Mouse (Mus musculus) induced T-regulatory cell, adult 2 months (primary cell): Measurements from ENCODE around the gene Nos1.
A peak's percentile ranks its signal among the peaks of the same experiment; 100 is the strongest.

Source experiments
- DNase-seq: peaks from one replicate; pipeline ENCODE4 v3.0.0-alpha.2; 2012; ENCODE audit warnings: low read depth

The Nos1 gene

GRCm38 (mm10) chr5:117966956-117967355, 186.1 kb downstream of the Nos1 start:
- no peak for DNase-seq

GRCm38 (mm10) chr5:117967659-117968069, 186.8 kb downstream of the Nos1 start:
- no peak for DNase-seq

GRCm38 (mm10) chr5:117969681-117970427, 189.0 kb downstream of the Nos1 start:
- no peak for DNase-seq

GRCm38 (mm10) chr5:117976263-117976656, 195.4 kb downstream of the Nos1 start:
- no peak for DNase-seq

- DNase-seq, result peak; percentile 91
Measured at GRCm38 (mm10) chr5:117976657-117977500, 196.0 kb downstream of the Nos1 start, which contains the start of gene Fbxo21. Gene Fbxo21, plus strand, starts transcription at chr5:117976730.

- peak; percentile 61 for DNase-seq
Measured at GRCm38 (mm10) chr5:117977501-117978158, 196.8 kb downstream of the Nos1 start.

- DNase-seq, result no peak
Measured at GRCm38 (mm10) chr5:117978159-117978697, 197.4 kb downstream of the Nos1 start.

- no peak for DNase-seq
Measured at GRCm38 (mm10) chr5:117979082-117979481, 198.2 kb downstream of the Nos1 start.

GRCm38 (mm10) chr5:117980921-117981320, 200.1 kb downstream of the Nos1 start:
- DNase-seq, result no peak

- DNase-seq, result no peak
Measured at GRCm38 (mm10) chr5:117981943-117982342, 201.1 kb downstream of the Nos1 start.

GRCm38 (mm10) chr5:117986327-117986726, 205.5 kb downstream of the Nos1 start:
- DNase-seq, result no peak

GRCm38 (mm10) chr5:117987891-117988290, 207.1 kb downstream of the Nos1 start:
- no peak for DNase-seq

- DNase-seq, result no peak
Measured at GRCm38 (mm10) chr5:117988367-117988766, 207.5 kb downstream of the Nos1 start.

GRCm38 (mm10) chr5:117989773-117990172, 208.9 kb downstream of the Nos1 start:
- no peak for DNase-seq

GRCm38 (mm10) chr5:117990957-117991356, 210.1 kb downstream of the Nos1 start:
- DNase-seq, result no peak

- no peak for DNase-seq
Measured at GRCm38 (mm10) chr5:117993550-117993949, 212.7 kb downstream of the Nos1 start.

GRCm38 (mm10) chr5:117995372-117995901, 214.6 kb downstream of the Nos1 start:
- DNase-seq, result no peak

- DNase-seq, result no peak
Measured at GRCm38 (mm10) chr5:117995911-117996310, 215.1 kb downstream of the Nos1 start.

- DNase-seq, result no peak
Measured at GRCm38 (mm10) chr5:117996581-117996980, 215.7 kb downstream of the Nos1 start.

- no peak for DNase-seq
Measured at GRCm38 (mm10) chr5:117997434-117997970, 216.7 kb downstream of the Nos1 start.

GRCm38 (mm10) chr5:117999061-117999460, 218.2 kb downstream of the Nos1 start:
- DNase-seq, result no peak

- no peak for DNase-seq
Measured at GRCm38 (mm10) chr5:117999584-117999983, 218.8 kb downstream of the Nos1 start.
